Mouse (Mus musculus) activated CD4-positive, CD25-positive, alpha-beta regulatory T cell, adult 4 months (primary cell): ENCODE data around the gene Kif1bp. TPM values are rescaled to one million over a fixed set of nuclear protein-coding genes. Genes with fewer than 3 reads are reported as not detected.
"Not testable (repeated sequence)": the region's sequence is repeated elsewhere in the genome, so short reads cannot be mapped to it uniquely, and the experiment has no call there.

ENCODE experiments used
- ATAC-seq: one replicate; pipeline ENCODE4 v1.8.0; 2017
- polyA plus RNA-seq, 2 experiments: library from polyadenylated mRNA; unstranded; fragments of 100-300 nt; shearing (Covaris generic); gene quantifications; one replicate each; pipeline ENCODE4 v1.2.1; 2017

Gene Kif1bp
- polyA plus RNA-seq, 2 experiments from 2014 or later, result 4.1 to 6.0 TPM

DNA sequence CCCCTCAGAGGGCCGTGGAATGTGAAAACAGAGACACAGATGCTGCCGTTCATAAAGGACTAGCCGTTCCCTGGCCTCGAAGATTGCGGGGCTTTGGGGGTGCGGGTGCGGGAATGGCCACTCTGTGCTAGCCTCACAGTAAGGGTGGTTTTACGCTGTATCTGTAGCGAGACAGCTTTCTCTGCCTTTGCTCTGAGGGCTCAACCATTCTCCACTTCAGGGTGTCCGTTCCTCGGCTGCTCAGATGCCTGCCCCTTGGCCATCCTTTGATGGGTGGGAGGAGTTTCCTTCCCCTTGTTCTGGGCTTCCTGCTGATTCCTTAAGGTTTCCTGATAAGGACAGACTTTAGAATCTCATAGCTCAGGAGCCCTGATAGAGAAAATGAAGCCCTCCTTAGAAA lies 69.8 kb downstream of the Kif1bp start:
- no peak for ATAC-seq

DNA sequence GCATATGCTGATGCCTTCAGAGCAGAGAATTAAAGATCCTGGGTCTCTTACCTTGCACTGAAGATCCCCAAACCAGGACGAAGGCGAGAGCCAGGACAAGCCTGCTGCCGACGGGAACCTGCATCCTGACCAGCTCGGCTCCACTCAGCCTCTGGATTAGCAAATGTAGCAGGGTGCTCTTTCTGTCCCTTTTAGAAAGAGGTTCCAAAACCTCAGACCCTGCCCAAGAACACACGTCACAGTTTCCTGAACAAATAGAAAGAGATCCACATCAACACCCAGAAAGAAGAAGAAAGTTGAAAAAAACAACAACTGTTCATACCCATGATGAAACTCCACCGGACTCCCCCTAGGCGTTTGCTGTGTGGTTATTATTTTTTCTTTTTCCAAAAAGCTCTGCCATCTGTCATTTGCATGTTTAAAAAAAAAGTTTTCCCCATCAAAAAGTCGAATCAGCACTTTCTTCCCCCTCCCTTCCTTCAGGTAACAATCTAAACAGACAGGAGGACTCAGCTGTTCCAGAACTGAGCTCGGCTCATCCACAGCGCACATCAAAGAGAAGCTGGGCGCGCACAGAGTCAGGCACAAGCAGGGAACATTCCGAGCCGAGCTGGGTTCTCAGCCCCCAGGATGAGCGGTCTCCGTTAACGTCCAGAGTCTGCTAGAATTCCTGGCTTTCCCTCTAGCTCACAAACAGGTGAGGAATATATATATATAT lies 70.5 kb downstream of the Kif1bp start:
- peak; percentile 60 for ATAC-seq

DNA sequence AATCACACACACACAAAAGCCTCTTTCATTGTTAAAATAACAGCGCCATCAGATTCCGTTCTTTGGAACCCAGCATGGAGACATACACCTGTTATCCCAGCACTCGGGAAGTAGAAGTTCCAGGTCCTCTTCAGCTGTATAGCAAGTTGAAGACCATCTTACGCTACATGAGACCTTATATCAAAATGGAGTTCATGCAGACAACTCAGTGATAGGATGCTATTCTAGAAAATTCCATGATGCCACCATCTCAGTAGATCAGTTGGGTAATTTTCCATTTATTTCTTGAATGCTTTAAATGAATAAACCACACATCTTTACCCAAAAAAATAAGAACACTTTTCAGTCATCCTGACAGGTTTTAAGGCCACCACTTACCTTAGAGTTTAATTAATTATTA lies 71.2 kb downstream of the Kif1bp start:
- no peak for ATAC-seq

DNA sequence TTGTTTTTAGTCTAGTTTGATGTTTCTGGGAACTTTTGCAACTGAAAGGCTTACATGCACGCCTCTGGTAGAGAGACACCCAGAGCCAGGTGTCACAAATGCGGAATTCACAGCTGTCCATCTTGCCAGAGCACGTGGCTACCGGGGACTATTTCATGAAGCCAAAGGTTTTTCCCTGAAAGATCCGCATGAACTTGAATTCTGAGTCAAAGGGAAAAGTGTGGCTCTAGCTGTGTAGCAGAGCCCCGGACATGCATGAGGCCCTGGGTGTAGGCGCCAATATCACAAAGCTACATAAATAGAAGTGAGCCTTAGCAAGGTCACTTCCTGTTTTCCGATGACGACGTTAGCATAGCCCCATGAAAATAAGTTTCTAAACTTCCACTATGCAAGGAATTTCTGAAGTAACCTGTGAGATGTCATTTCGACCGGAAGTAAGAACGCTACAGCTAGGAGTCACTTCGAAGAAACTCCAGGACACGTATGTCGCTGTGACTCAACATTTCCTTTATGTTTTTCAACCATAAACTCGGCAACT lies 72.2 kb downstream of the Kif1bp start:
- peak; percentile 49 for ATAC-seq

DNA sequence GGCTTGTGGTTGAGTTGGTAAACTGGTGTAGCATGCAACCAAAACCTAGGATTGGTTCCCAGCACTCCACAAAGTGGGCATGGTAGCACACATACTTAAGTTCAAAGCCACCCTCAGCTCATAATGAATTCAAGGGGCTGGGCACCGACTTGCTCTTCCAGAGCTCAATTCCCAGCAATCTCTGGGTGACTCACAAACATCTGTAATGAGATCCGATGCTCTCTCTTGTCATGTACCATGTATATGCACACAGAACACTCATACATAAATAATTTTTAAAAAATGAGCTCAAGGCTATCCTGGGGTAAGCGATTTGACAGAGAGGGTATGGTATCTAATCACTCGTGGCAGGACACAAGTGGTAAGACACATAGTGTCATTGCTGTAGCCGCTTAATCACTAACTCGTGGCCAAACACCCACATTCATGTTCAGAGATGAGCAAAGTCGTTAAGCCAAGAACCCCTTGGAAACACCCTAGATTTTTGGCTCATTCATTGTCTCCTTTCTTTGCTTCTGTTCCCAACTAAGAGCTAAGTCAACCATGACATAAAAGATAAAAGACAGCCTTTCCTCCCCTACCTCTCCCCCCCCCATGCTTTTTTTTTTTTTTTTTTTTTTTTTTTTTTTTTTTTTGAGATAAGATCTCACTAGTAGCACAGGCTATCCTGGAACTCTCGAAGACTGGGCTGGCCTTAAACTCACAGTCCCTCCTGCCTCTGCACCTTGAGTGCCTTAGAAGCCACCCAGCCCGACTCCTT lies 72.9 kb downstream of the Kif1bp start:
- no peak for ATAC-seq

DNA sequence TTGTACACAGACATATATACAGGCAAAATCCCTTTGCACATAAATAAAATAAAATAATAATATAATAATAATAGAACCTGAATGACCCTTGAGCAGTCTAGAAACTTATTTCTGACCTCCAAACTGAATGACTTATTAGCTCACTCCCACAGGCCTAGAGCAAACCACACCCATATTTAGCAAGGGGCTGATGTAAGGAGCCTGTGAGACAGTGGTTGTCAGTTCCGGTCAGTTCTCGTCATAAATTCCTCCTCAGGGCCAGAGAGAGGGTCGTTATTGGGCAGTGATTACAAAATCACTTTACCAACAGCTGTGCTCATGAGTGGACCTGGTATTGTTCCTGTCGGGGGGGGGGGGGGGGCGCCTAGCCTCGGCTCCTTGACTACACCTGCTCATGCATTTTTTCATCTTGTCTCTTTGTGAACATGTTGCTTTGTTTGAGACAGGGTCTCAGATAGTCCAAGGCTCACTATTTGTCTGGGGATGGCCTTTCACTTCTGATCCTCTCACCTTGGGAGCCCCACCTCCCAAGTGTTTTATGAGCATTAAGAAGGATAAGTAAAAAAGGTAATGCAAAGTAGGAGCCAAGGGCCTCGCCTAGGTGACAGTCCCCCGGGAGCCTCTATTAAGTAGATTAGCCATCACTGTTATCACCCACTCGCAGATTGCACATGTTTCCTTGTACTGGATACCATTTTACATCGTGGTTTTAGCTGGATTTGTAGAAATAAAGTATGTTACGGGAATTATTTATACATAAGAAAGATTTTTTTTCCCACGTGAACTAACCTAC lies 74.2 kb downstream of the Kif1bp start:
- no peak for ATAC-seq

DNA sequence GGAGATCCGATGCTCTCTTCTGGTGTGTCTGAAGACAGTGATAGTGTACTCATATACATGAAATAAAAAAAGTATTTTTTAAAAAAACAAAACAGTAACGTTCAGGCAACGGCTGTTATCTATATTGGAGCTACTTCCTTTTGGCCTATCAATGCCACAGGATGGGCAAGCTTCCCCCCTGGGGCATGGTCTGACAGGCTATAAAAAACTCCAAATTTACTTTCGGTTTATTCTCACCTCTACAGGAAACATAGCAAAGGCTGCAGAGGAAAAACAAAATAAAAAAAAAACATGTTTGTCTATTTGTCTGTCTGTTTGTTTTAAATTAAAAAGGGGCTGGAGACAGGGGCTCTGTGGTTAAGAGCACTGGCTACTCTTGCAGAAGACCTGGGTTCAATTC lies 74.9 kb downstream of the Kif1bp start:
- ATAC-seq, result no peak

DNA sequence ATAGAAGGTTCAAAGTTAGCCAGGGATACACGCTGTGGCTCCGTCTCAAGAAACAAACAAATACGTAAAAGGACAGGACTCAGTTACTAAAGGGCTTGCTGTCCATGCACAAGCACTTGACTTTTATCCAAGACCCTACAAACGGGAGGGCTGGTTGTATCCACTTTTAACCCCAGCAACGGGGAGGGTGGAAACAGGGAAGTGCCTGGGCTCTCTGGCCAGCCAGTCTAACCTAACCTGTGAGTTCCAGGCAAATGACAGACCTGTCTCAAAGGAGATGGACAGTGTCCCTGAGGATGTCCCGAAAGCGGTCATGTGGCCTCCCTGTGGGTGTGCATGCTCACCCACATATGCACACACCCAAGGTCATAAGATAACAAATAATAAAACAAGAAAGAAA lies 76.3 kb downstream of the Kif1bp start:
- ATAC-seq, result no peak

DNA sequence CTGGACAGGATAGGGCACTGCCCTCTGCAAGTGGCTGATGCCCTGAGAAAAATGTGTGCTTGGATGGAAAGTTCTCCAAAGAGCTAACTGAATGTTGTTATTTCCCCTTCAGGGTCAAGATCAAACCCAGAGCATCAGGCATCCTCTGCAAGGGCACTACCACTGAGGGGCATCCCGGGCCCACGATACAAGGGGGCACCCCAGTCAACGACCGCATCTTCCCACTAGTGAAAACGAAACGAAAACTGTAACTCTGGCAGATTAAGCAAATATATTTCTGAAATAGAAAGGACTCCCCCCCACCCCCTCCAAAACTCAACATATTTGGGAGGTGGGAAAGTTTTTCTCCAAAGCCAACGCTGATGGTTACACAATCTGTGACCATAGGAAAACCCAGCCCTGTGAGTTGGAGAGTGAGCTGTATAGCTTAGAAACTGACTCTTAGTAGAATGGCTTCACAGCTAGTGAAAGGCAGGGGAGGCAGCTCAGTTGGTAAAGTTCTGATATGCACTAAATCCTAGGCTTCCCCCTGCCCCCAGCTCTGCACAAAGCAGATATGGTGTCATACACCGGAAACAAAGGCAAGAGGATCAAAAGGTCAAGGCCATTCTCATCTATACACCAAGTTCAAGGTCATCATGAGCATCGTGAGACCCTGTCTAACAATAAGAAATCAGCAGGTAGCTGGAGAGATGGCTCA lies 77.2 kb downstream of the Kif1bp start:
- ATAC-seq, result peak; percentile 16

DNA sequence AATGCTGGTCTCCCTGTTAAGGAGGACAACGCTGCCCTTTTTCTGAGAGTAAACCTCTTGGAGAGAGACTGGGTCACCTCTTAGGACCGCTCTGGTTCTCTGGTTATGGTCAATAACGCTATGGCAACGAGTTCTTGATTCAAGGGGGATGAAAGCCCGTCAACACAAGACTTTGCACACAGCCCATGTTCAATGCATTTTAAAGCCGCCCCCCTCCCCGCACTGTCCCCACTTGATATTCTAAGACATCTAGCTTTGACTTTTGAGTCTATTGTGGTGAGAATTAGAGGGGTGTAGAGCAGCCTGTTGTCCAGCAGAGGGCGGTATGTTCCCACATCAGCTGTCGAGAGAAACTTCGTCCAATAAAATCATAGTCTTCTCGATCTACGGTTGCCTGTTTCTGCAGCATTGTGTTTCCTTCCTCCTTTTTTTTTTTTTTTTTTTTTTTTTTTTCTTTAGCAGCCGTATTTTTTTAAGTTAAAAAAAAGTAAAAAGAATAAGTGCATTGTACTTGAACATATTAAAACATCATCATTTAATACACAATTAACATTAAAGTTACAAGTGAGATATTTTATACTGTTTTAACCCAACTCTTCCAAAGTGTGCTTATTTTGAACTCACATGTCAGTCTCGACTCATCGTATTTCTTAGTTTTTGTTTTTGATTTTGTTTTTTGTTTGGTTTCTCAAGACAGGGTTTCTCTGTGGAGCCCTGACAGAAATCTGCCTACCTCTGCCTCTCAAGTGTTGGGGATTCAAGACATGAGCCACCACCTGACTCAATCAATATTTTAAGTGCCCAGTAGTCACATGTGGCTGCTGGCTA lies 78.0 kb downstream of the Kif1bp start:
- peak; percentile 60 for ATAC-seq

DNA sequence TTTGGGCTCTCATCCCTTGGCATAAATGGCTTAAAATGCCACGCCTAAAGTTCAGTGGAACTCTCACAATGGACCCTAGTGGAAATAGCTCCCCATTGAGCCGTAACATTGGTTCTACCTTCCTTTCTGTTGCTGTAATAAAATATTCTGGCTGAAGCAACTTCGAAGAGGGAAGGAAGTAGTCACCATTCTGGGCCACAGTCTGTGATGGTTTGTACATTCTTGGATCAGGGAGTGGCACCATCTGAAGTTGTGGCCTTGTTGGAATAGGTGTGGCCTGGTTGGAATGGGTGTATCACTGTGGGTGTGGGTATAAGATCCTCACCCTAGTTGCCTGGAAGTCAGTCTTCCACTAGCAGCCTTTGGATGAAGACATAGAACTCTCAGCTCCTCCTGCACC lies 86.6 kb downstream of the Kif1bp start:
- ATAC-seq, result not testable (repeated sequence)

Other genes starting within 250 kb of the Kif1bp start
- gene Hk1, start 198.5 kb downstream of the Kif1bp start, polyA plus RNA-seq, result 10 to 100 TPM; 52.7 to 92.5 TPM
- under 1 TPM in 1 of 2 experiments, not detected in 1; 0.16 TPM for gene Hkdc1, start 156.0 kb downstream of the Kif1bp start, polyA plus RNA-seq
- gene 4930507D05Rik, start 129.0 kb downstream of the Kif1bp start, polyA plus RNA-seq, result not detected
- 1 to 10 TPM; 9.0 to 10.0 TPM for gene Supv3l1, start 128.7 kb downstream of the Kif1bp start, polyA plus RNA-seq
- 10 to 100 TPM; 68.8 to 72.1 TPM for gene Vps26a, start 91.7 kb downstream of the Kif1bp start, polyA plus RNA-seq
- gene Srgn, start 51.0 kb downstream of the Kif1bp start, polyA plus RNA-seq, result 1,000 to 10,000 TPM; 1,983 to 1,991 TPM
- gene Ddx21, start 23.8 kb upstream of the Kif1bp start, polyA plus RNA-seq, result 10 to 100 TPM; 54.1 to 60.2 TPM
- 10 to 100 TPM; 91.8 to 100.0 TPM for gene Ddx50, start 72.8 kb upstream of the Kif1bp start, polyA plus RNA-seq
- gene Stox1, start 147.7 kb upstream of the Kif1bp start, polyA plus RNA-seq, result 1 to 10 TPM; 1.5 TPM
- gene Ccar1, start 213.8 kb upstream of the Kif1bp start, polyA plus RNA-seq, result 100 to 1,000 TPM; 111 to 132 TPM